Mouse (Mus musculus) embryo, embryonic 9.5 days (tissue): ENCODE measurements around the gene Elof1.
"Not testable (repeated sequence)": the region's sequence is repeated elsewhere in the genome, so short reads cannot be mapped to it uniquely, and the experiment has no call there.

Source experiments
- DNase-seq: peaks from one replicate; pipeline ENCODE4 v3.0.0-alpha.2; 2017; ENCODE audit errors: extremely low spot score

Elof1 gene

GRCm38 (mm10) chr9:22092746-22093145, 24.2 kb downstream of the Elof1 start:
- DNase-seq, result no peak

GRCm38 (mm10) chr9:22089986-22090385, 27.0 kb downstream of the Elof1 start:
- DNase-seq, result no peak

- DNase-seq, result no peak
Measured at GRCm38 (mm10) chr9:22089281-22089680, 27.7 kb downstream of the Elof1 start.

GRCm38 (mm10) chr9:22087034-22087618, 29.8 kb downstream of the Elof1 start:
- no peak for DNase-seq

- DNase-seq, result no peak
Measured at GRCm38 (mm10) chr9:22086012-22086411, 31.0 kb downstream of the Elof1 start.

GRCm38 (mm10) chr9:22085022-22085834, 31.7 kb downstream of the Elof1 start, which contains the start of gene Ecsit:
TSS of gene Ecsit (minus strand) at chr9:22085438.
- peak; percentile 90 for DNase-seq

GRCm38 (mm10) chr9:22084667-22085021, 32.3 kb downstream of the Elof1 start:
- DNase-seq, result no peak

- DNase-seq, result no peak
Measured at GRCm38 (mm10) chr9:22076223-22076622, 40.7 kb downstream of the Elof1 start.

- DNase-seq, result not testable (repeated sequence)
Measured at GRCm38 (mm10) chr9:22075778-22076177, 41.2 kb downstream of the Elof1 start.

- no peak for DNase-seq
Measured at GRCm38 (mm10) chr9:22072276-22072675, 44.7 kb downstream of the Elof1 start.

GRCm38 (mm10) chr9:22070791-22071573, 46.0 kb downstream of the Elof1 start, which contains the start of the genes Gm49318 and Zfp653:
TSS of gene Gm49318 (minus strand) at chr9:22071259.
TSS of gene Zfp653 (minus strand) at chr9:22071376.
- peak; percentile 95 for DNase-seq

- DNase-seq, result no peak
Measured at GRCm38 (mm10) chr9:22069881-22070553, 47.0 kb downstream of the Elof1 start.

GRCm38 (mm10) chr9:22067195-22067594, 49.8 kb downstream of the Elof1 start:
- DNase-seq, result no peak

GRCm38 (mm10) chr9:22066433-22066832, 50.5 kb downstream of the Elof1 start:
- DNase-seq, result no peak

- DNase-seq, result no peak
Measured at GRCm38 (mm10) chr9:22065642-22066041, 51.3 kb downstream of the Elof1 start.

GRCm38 (mm10) chr9:22064341-22064740, 52.6 kb downstream of the Elof1 start:
- DNase-seq, result no peak
